Mouse (Mus musculus) B cell, adult 2 months (primary cell): ENCODE measurements around the gene Slc44a5.

ENCODE experiments used
- DNase-seq, 2 experiments: peaks; one replicate each; pipeline ENCODE4 v3.0.0; 2022

Gene Slc44a5

DNA sequence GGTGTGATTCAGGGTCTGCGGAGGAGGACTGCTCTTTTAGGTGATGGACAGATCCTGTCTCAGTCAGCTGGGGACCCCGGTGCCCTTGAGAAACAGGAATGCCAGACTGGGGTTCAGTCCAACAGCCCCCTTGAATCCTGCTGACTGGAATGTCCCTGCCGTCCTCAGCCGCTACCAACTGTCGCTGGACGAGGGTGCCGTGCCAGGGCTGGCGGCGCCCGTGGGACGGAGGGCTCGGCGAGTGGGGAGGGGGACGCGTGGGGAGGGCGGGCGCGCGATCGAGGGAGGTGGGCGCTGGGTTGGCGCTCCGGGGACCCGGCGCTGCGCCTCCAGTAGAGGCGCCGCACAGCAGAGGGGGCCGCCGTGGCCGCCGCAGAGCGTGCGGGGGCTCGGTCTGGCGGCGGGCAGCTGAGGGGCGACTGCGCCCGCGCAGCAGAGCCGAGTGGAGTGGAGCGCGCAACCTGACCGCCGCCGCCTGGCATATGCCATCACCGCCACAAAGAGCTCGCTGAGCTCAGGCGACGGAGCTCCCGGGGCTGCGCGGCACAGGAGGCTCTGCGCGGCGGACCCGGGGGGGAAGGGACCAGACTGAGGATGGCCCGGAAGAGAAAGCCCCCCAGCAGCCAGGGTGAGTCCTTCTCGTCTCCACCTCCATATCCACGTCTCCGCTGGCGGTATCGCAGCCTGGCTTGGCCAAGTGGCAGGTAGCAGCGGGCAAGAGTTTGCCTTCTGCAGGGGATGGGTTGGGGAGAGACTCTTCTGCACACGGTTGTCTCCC lies at the start of gene Slc44a5:
Gene Slc44a5, plus strand, starts transcription at position 266 of the 778 bp plus-strand sequence.
- DNase-seq: no peak

DNA sequence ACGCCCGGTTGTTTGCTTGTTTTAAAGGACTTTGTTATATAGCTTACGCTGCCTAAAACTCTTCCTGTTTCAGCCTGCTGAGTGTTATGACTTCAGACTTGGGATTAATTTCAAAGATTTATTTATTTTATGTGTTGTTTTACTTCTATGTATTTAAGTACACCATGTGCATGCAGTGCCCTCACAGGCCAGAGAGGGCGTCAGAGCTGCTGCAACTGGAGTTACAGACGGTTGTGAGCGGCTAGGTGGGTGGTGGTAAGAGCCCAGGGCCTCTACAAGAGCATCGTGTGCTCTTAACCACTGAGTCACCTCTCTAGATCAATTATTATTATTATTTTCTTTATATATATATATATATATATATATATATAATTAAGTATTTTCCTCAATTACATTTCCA lies 46.9 kb upstream of the Slc44a5 start:
- no peak for DNase-seq

DNA sequence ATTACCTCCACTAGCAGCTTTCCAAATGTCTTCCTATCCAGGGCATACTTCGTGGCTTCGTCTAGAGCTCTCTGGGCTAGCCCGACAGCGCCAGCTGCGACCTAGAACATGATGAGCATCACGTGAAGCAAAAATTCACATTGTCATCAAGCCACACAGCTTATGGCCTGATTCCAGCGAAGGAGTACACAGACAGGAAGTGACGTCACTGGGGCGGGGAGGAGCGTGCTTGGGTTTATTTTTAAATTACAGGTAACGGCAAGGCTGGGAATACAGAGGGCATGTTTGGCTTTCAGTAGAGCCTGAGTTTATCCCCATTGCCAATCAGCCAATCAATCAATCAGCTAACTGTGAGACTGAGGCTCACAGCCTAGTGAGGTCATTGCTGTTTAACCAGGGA lies 43.7 kb upstream of the Slc44a5 start:
- DNase-seq: no peak

DNA sequence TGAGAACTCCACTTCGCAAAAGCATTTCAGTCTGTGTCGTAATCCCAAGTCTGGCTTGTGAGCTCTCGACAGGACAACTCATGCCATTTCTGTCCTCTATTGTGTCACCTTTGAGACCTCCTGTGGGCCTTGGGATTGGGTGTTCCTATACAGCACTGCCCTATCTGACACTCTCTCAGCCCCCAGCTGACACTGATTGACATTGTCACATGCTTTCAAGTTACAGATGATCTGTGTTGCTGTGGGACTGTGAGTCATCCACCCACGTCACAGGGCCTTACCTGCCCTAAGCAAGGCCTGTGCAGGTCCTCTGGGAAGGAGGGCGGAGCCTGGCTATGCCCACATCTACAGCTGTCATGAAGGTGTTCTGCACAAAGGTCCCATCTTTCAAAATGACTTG lies 40.8 kb upstream of the Slc44a5 start:
- no peak for DNase-seq

DNA sequence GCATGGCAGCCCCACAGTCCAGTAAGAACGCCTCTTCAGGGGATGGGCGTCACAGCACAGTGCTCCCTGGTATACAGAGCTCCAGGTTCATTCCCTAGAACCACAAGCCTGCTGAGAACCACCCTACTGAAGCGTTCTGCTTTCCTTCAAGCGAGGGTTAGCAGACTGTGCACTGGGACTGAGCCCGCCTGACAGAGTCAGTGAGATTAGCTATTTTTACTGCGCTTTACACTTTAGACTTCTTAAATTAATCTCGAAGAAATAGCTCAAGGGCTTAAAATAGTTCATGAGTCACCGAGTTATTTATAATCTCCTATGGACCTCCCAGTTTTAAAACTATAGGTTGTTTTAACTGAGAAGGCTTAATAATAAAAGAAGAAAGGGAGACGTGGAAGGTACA lies 37.4 kb upstream of the Slc44a5 start:
- no peak for DNase-seq

DNA sequence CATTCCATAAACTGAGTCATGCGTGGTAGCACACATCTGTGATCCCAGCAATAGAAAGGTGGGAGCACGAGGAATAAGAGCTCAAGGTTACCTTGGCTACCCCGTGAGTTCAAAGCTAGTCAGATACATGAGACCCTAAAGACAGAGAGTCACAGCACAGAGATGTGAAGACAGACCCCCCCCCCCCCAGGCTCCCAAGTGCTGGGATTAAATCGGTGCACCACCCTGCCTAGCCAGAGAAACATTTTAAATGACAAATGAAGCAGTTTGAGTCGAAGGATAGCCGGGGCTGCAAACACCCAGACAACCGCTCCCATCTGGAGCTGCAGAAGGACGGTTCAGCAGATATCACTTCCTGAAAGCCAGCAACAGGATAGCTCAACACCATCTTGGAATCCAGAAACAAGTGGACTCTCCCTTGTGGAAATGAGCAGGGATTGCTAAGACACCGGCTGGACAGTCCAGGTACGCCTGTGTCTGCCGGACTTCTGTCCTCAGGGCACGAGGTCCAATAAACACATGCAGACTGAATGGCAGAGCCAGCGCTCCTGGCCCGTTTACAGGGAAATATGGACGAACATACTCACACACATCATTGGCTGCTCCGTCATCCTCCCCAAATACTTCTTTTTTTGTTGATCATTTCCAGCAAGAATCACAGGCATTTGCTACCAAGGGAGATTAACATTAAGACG lies 36.0 kb upstream of the Slc44a5 start:
- no peak for DNase-seq

DNA sequence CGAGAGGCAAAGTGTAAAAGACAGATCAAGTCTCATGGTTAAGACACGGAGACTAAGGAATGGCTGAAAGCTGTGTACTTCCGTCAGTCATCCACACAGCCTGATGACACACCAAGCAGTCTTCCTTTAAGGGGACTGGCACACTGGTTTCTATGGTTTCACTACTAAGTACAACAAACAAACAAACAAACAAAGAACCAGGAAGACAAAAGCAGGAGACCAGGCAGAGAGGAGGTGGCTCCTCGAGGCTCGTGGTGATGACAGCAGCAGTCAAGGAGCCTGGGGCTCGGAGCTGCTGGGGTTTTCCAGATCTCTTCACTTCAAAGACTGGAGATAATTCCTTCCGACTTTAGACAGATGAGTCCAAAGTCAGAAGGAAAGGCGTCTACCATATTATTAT lies 33.2 kb upstream of the Slc44a5 start:
- DNase-seq: no peak

DNA sequence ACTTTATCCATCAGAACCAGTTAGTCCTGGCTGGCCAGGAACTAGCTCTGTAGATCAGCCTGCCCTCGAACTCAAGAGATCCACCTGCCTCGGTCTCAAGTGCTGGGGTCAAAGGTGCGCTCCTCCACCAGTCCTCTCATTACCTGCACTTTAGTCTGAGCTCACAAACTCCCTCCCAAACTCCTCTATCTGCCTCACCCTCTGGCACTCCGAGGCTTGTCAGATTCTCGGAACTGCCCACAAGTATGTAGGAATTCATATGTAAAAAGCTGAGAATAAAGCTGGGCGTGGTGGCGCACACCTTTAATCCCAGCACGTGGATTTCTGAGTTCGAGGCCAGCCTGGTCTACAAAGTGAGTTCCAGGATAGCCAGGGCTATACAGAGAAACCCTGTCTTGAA lies 32.8 kb upstream of the Slc44a5 start:
- no peak for DNase-seq

DNA sequence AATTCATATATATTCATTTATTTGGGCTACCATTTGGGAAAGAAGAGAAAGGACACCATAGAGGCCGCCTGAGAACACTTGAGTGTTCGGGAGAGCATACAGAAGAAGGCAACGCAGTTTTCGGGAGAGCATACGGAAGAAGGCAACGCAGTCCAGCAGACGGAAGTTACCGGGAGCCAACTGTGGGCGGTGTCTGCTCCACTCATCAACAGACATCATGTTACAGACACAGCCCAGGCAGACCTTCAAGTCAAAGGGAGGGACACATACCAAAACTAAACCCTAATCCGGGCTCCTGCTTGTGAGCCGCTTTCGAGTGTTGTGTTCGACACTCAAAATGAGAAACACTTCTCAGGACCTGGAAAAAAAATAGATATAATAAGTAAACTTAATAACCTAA lies 31.6 kb upstream of the Slc44a5 start:
- no peak for DNase-seq

DNA sequence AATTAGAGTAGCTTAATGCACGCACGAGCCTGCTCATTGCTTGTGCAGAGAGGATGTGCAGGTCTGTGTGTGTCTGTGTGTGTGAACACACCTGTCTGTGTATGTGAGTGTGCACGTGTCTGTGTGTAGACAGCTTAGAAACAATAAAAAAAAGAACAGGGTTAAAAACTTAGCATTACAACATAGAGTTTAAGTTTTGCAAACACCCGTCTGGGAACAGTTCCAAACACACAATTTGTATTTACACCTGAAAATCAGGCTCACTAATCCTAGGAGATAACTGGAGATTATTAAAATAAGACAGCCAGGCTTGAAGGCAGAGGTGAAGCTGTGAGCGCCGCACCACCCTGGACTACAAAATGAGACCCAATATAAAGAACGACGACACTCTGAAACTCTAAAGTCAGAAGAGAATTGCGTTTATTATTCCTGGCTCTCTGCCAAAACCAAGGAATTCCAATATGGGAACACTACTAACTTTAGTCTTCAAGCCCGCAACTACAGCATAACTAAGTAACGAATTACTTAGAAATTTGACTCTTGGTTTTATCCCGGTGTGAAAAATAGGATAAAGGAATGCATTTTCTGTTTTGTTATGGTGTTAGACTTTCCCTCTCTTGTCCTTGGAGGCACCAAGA lies 30.1 kb upstream of the Slc44a5 start:
- DNase-seq: no peak

DNA sequence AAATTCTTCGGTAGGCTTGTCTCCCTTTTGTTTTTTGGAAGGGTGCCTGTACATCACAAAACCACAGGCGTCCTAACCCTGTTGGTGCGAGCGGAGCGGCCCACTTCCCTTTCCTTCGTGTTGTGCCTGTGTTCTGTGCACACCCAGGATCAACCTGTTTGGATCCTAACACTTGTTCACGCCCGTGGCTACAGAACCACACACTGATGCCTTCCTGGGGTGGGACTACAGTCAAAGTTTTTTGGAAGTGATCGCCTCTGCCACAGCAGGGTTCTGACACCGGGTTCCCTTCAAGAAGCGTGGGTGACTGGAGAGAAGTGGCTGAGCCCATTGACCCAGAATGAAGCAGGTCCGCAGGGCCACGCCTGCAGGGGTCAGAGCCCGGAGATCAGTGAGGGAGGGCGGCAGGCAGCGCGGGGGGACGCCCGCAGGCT lies 29.3 kb upstream of the Slc44a5 start:
- DNase-seq: no peak

DNA sequence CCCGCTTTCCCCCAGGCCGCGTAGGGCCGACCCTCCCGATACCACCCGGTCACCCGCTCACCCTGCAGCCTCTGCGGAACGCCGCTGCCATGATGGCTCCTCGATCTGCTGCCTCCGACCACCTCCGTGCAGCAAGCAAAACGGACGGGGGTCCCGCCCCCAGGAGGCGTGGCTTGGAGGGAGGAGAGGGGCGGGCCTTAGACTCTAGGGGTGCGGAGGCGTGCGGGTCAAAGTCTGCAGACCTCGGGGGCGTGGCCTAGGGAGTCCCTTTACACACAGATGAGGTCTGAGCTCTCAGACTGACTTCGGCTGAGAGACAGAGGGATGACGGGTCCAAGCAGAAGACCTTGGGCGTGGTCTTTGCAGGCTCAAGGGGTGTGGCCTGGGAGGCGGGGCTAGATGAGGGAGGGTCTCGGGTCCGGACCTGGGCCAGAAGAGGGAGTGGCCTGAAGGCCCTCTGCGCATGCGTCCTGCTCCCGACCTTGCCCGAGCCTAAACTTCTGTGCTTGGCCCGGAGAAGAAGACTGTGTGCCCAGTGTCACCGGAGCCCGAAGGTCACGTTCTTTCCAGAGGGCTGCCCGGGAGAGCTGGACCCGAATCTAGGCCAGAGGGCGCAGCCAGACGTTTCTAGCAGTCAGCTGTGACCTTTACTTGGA lies 28.8 kb upstream of the Slc44a5 start, which contains the start of gene Acadm:
Gene Acadm, minus strand, starts transcription at position 298 of the 656 bp plus-strand sequence.
- DNase-seq: peak; percentile 98 to 99

DNA sequence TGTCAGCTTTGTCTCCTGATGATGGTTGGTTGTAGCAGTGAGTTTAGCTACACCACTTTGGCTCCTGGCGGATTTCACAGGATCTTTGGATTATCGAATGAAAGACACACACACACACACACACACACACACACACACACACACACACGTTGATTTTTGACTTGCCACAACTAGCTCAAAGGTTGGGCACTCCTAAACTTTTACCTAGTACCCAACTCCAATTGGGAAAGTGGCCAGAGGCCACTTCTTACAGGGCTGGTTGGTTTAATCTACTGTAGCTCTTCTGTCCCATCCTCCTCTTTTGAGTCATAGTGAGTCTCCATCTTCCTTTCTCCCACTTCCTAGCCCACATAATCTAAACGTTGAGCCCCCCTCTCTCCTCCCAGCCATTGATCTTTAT lies 26.0 kb upstream of the Slc44a5 start:
- no peak for DNase-seq

DNA sequence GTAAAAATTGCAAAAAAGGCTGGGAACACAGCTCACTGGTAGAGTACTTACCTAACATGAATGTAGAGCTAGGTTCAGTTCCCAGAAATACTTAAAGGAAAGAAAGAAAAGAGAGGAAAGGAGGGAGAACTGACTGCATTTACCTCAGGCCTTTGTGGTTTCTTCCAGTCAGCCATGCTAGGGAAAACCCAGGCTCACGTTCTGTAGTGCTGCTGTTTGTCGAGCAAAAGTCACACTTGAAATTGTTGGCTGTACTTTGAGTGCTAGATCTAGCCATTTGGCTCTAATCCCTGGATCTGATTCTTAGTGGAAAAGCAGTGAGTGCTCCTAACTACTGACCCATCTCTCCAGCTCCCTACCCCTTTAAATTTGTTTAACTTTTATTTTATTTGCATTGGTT lies 25.1 kb upstream of the Slc44a5 start:
- no peak for DNase-seq

DNA sequence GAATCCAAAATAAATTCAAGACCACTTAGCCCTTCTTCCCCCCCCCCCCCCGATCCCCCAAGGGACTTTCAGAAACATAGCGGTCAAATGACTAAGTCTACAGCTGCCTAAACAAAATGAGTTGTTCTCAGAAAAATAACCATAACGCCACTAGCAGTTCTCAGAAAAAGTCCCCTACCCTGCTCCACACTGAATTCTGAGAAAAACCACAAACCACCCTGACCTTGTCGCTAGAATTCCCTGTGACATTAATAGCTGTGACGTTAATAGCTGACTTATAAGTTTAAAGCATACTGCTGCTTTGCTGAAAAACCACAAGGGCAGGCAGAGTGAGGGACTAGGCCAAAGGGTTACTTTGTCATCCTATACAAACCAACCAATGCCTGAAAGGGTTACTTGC lies 15.3 kb upstream of the Slc44a5 start:
- no peak for DNase-seq

DNA sequence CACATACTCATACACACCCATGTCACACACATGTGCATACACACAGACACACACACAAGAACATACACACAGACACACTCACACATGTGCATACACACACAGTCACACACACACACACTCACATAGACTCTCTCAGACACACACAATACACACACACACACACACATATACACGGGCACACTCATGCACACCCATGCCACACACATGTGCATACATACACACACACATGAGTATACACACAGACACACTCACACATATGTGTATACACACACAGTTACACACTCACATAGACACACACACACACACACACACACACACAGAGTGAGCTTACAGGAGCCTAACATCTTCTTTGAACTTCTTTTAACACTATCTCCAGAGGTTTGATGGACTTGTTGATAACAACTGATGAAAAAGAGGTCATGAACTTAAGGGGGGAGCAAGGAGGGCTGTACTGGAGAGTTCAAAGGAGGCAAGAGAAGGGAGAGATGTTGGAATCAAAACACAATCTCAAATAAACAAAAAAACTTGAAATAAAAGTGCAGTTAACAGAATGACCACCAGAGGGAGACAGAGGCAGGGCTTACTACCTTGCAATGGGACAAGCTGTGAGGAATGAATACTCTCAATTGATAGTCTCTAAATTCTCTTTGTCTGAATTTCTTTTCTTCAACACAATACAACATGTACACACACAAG lies 14.1 kb upstream of the Slc44a5 start:
- DNase-seq: peak; percentile 31 to 44

DNA sequence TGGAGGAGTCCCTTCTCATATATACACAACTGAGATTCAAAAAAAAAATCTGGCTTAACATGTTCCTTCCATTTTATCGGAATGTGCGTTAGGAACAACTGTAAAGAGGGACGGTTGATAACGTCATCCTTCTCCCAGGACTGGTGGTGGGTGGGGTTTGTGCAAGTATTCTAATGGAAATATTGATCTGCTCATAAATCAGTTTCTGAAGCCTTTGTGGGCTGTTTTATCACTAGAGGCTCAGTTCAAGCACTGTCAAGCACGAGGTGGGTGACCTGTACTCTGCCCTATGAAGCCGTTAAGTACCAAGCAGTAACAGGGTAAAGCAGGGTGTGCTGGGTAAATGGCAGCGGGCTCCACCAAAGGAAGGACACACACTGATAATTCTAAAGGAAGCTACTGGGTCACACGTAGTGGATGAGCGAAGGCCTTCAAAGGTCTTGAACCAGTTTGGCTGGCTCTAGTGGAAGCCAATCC lies 13.5 kb upstream of the Slc44a5 start:
- no peak for DNase-seq

DNA sequence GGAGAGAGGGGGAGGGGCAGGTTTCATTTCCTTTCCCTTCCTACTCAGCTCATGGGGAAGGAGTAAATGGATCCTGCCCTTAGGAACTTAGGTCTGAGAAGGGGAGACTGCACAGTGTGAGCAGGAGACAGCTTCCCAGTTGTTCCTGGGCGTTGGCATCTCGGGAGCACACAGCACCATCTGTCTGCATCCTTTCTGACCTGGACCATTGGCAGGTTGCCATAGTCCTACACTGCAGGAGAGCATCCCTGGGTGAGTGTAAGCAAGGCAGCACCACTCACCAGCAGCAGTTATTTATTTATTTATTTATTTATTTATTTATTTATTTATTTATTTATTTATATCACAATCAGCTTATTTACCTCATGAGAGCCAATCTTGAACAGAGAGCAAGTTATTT lies 12.4 kb upstream of the Slc44a5 start:
- no peak for DNase-seq

DNA sequence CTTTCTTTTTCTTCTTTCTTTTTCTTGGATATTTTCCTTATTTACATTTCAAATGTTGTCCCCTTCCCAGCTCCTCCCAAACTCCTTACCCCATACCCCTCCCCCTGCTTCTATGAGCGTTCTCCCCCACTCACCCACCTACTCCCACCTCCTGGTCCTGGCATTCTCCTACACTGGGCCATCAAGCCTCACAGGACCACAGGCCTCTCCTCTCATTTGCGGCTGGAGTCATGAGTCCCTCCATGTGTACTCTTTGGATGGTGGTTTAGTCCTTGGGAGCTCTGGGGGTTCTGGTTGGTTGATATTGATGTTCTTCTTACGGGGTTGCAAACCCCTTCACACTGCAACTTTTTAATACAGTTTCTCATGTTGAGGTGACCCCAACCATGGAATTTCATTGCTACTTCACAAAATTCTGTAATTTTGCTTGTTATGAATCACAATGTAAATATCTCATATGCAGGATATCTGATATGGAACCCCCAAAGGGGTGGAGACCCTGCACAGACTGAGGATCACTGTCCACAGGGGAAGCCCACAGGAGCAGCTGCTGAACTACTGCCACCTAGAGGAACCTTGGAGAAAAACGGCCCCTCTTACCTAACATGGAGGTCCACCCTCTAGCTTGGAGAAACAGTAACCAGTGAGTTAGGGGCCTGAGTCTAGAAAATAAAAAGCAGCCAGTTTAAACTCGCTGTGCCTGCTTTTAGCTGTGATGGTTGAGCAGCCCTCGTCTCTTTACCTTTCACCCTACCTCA lies 11.4 kb upstream of the Slc44a5 start:
- peak in 1 of 2 experiments; percentile 11 for DNase-seq

DNA sequence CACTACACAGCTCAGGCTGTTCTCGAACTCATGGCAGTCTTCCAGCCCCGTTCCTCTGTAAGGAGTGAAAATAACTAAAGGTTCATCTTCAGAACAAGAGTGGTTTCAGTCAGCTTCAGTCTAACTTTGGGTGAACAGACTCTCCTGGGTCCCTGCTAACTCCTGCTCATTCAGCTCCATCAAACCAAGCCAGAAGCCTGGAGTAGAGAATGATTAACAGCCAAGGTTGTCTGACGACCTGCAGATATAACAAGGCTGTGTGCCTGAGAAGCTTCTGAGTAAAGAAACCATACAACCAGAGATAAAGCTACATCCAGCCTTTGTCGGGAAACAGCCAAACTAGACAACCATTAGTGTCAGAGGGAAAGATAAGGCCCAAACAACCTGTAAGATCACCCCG lies 5.8 kb upstream of the Slc44a5 start:
- no peak for DNase-seq

DNA sequence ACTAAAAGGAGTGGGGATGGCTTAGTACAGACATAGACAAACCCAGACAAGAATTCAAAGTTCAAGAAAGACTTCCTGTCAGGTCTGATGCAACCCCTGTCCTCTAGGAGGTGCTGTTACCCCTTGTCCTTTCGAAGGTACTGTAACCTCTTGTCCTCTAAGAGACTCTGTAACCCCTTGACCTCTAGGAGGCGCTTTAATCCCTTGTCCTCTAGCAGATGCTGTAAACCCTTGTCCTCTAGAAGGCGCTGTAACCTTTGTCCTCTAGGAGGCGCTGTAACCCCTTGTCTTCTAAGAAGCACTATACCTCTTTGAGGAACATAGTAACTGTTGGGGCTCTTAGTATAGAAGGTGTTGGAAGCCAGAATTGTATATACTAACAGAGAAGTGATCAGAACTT lies 4.7 kb upstream of the Slc44a5 start:
- DNase-seq: peak; percentile 57 to 60

DNA sequence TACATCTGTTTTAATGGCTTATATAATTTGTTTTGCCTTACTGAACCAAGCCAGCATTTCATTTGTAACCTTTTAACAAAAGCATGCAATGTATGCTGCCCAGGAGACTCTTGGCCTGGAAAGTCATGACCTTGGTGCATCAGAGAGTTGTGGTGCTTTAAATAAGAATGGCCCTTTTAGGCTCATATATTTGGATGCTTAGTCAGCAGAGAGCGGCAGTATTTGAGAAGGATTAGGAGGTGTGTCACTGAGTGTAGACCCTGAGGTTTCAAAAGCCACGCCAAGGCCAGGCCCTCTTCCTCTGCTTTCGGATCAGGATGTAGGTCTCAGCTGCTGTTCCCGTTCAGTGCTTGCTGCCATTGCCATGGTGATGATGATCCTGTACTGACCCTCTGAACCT lies 3.8 kb upstream of the Slc44a5 start:
- DNase-seq: no peak
